Mouse (Mus musculus) cerebellum, adult 8-10 months (tissue): ENCODE results near the gene H2al1h.
"Not testable (repeated sequence)": the region's sequence is repeated elsewhere in the genome, so short reads cannot be mapped to it uniquely, and the experiment has no call there.

Experiments
- DNase-seq: peaks from one replicate; pipeline ENCODE4 v3.0.0; 2022

The H2al1h gene

DNA sequence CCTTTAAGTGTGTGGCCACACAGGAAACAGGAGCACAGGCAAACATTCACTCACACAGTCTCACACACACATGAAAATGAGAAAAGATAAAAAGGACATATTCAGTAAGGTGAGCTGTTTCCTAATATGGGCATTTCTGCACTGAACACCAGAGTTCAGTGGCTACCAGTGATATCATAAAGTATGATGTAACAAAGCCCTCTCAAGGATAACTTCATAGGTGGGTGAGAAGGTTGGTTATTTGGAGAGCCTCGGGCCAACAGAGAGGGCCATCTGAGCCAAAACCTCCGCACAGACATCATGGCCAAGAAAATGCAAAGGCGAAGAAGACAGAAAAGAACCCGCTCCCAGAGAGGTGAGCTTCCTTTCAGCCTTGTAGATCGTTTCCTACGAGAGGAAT is at the start of gene H2al1h:
Gene H2al1h (plus strand): TSS at position 301 of the 400 bp plus-strand sequence.
- DNase-seq = not testable (repeated sequence)

DNA sequence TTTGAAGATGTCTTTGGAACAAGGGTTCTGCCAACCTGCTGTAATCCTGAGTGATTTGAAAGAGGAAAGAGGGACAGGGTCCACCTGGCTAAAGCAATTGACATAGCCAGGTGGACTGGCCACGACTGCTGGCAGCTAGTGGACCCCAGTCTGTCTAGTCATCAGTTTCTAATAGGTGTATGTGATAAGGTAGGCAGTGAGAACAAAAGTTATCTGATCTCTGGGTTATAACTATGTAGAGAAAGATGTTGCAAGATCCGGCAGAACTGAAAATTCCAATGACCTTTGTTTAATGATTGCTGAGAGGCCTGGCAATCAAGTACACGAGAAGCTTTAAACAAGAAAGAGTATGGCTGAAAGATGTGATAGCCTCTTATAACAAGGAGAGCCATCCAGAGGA is 48.1 kb upstream of the H2al1h start:
- no peak for DNase-seq

DNA sequence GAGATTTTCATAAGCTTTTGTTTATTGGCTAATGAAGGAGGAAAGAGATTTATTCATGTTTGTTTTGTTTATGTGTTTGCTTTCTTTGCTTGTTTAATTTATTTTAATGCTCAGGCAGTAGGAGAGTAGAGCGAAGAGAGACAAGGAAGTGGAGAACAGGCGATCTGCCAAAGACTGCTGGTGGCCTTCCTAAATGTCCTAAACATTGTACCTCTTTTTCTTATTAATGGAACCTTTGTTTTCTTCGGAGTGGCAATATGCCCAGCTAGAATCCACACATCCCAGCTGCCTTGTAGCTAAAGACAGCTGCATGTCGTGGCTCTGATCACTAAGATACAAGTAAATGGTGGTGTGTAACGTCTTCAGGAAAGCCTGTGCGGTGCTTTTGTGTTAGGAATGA is 44.2 kb upstream of the H2al1h start:
- no peak for DNase-seq

GRCm38 (mm10) chrX:11280741-11281140 is 40.6 kb upstream of the H2al1h start:
- DNase-seq = no peak

GRCm38 (mm10) chrX:11288306-11288882 is 32.9 kb upstream of the H2al1h start:
- DNase-seq = no peak

DNA sequence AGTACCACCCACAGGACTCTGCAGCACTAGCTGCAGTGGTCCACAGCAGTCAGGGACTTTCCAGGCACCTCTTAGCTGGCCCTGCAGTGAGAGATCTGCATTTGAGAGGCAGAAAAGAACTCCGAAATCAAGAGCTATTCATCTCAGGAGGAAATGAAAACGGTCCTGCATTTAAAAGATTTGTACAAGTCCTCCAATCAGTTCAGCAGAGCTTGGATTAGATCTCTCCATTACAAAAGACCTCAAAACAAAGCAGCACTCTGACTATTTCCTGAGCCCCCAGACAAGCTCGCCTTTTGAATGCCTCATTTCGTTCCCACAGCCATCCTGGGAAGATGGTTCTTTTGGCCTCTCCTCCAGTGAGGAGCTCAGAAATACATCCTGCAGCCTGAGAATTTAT is 32.0 kb upstream of the H2al1h start:
- DNase-seq = no peak

DNA sequence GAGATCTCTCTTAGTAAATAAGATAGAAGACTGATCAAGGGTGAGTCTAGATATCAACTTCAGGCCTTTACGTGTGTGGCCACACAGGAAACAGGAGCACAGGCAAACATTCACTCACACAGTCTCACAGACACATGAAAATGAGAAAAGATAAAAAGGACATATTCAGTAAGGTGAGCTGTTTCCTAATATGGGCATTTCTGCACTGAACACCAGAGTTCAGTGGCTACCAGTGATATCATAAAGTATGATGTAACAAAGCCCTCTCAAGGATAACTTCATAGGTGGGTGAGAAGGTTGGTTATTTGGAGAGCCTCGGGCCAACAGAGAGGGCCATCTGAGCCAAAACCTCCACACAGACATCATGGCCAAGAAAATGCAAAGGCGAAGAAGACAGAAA is 22.3 kb upstream of the H2al1h start, which contains the start of gene H2al1a:
Gene H2al1a (plus strand): TSS at position 301 of the 400 bp plus-strand sequence.
- not testable (repeated sequence) for DNase-seq

DNA sequence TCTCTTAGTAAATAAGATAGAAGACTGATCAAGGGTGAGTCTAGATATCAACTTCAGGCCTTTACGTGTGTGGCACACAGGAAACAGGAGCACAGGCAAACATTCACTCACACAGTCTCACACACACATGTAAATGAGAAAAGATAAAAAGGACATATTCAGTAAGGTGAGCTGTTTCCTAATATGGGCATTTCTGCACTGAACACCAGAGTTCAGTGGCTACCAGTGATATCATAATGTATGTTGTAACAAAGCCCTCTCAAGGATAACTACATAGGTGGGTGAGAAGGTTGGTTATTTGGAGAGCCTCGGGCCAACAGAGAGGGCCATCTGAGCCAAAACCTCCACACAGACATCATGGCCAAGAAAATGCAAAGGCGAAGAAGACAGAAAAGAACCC is 19.2 kb upstream of the H2al1h start, which contains the start of gene H2al1b:
Gene H2al1b (plus strand): TSS at position 301 of the 400 bp plus-strand sequence.
- not testable (repeated sequence) for DNase-seq

GRCm38 (mm10) chrX:11305355-11305754 is 15.9 kb upstream of the H2al1h start, which contains the start of gene H2al1c:
Gene H2al1c (plus strand): TSS chrX:11305655.
- DNase-seq = not testable (repeated sequence)

DNA sequence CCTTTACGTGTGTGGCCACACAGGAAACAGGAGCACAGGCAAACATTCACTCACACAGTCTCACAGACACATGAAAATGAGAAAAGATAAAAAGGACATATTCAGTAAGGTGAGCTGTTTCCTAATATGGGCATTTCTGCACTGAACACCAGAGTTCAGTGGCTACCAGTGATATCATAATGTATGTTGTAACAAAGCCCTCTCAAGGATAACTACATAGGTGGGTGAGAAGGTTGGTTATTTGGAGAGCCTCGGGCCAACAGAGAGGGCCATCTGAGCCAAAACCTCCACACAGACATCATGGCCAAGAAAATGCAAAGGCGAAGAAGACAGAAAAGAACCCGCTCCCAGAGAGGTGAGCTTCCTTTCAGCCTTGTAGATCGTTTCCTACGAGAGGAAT is 12.8 kb upstream of the H2al1h start, which contains the start of gene H2al1d:
Gene H2al1d (plus strand): TSS at position 301 of the 400 bp plus-strand sequence.
- not testable (repeated sequence) for DNase-seq

DNA sequence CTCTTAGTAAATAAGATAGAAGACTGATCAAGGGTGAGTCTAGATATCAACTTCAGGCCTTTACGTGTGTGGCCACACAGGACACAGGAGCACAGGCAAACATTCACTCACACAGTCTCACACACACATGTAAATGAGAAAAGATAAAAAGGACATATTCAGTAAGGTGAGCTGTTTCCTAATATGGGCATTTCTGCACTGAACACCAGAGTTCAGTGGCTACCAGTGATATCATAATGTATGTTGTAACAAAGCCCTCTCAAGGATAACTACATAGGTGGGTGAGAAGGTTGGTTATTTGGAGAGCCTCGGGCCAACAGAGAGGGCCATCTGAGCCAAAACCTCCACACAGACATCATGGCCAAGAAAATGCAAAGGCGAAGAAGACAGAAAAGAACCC is 9.7 kb upstream of the H2al1h start, which contains the start of gene H2al1e:
Gene H2al1e (plus strand): TSS at position 301 of the 400 bp plus-strand sequence.
- DNase-seq = not testable (repeated sequence)

GRCm38 (mm10) chrX:11314858-11315257 is 6.4 kb upstream of the H2al1h start, which contains the start of gene H2al1f:
Gene H2al1f (plus strand): TSS chrX:11315158.
- not testable (repeated sequence) for DNase-seq

DNA sequence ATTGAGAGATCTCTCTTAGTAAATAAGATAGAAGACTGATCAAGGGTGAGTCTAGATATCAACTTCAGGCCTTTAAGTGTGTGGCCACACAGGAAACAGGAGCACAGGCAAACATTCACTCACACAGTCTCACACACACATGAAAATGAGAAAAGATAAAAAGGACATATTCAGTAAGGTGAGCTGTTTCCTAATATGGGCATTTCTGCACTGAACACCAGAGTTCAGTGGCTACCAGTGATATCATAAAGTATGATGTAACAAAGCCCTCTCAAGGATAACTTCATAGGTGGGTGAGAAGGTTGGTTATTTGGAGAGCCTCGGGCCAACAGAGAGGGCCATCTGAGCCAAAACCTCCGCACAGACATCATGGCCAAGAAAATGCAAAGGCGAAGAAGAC is 3.3 kb upstream of the H2al1h start, which contains the start of gene H2al1g:
Gene H2al1g (plus strand): TSS at position 301 of the 400 bp plus-strand sequence.
- DNase-seq = not testable (repeated sequence)

- not testable (repeated sequence) for DNase-seq
These were observed 3.1 kb downstream of the H2al1h start, which contains the start of gene H2al1i for GRCm38 (mm10) chrX:11324359-11324758. Gene H2al1i (plus strand): TSS chrX:11324659.

DNA sequence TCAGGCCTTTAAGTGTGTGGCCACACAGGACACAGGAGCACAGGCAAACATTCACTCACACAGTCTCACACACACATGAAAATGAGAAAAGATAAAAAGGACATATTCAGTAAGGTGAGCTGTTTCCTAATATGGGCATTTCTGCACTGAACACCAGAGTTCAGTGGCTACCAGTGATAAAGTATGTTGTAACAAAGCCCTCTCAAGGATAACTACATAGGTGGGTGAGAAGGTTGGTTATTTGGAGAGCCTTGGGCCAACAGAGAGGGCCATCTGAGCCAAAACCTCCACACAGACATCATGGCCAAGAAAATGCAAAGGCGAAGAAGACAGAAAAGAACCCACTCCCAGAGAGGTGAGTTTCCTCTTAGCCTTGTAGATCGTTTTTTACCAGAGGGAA is 6.2 kb downstream of the H2al1h start, which contains the start of gene H2al1j:
Gene H2al1j (plus strand): TSS at position 301 of the 400 bp plus-strand sequence.
- DNase-seq = not testable (repeated sequence)

GRCm38 (mm10) chrX:11345762-11346161 is 24.5 kb downstream of the H2al1h start:
- peak; percentile 14 for DNase-seq

GRCm38 (mm10) chrX:11346756-11347155 is 25.5 kb downstream of the H2al1h start:
- peak; percentile 39 for DNase-seq

- no peak for DNase-seq
These were observed 39.5 kb downstream of the H2al1h start for GRCm38 (mm10) chrX:11360823-11361222.

DNA sequence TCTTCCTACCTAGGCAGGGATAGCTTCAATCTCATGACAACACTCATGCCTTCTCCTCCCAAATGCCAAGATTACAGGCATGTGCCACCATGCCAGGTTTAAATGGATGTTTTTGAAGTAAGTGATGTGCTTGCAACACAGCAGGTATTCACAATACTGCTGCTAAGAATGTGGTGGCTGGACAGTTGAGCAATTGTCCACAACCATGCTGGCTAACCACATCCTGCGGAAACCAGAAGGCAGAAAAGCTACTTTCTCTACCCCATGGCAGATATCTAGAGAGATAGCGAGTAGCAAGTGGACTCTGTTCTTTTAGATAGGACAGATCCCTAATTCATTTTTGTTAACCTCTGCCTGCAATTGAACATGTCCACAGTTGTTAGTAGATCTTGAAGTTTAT is 40.0 kb downstream of the H2al1h start:
- no peak for DNase-seq

GRCm38 (mm10) chrX:11363890-11364289 is 42.6 kb downstream of the H2al1h start:
- DNase-seq = peak; percentile 39

DNA sequence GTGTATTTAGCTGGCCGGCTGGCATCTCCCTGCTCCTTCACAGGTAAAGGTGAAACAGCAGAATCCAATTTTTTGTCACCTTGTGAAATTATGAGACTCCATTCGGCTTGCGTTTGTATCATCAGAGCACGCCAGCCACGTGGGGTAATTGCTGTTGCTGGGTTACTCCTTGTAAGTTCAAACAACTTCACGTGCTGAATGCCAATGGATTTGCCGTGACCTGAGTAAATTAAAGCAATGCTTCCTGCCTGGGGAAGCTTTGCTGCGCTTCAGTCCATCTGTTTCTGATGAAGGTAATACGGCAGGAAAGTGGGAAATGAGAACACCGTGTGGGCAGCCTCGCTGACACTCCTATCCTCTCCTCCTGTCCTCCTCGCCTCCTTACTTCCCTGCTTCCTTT is 43.9 kb downstream of the H2al1h start:
- no peak for DNase-seq
